Mouse (Mus musculus) B cell, adult 2 months (primary cell): ENCODE measurements around the gene Izumo2.
"Not testable (repeated sequence)": the region's sequence is repeated elsewhere in the genome, so short reads cannot be mapped to it uniquely, and the experiment has no call there.

ENCODE experiments used
- DNase-seq, 2 experiments: peaks; one replicate each; pipeline ENCODE4 v3.0.0; 2022

Gene Izumo2

DNA sequence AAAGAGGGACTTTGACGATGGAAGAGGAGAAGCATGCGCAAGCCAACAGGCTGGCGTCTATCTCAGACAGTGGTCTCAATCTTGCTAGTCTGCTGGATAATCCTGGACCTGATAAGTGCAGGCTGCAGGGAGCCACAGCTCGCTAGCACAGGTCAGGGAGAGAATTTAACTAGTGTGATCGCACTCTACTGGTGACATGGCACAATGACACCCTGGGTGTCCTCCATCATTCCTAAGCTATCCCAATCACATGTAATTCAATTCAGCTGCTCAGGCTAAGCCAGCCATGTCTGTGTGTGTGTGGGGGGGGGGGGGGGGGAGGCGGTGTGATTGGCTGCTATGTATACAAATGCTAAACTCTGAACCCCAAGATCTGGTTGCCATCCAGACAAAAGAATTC is 6.6 kb upstream of the Izumo2 start:
- peak in 1 of 2 experiments; percentile 13 for DNase-seq

DNA sequence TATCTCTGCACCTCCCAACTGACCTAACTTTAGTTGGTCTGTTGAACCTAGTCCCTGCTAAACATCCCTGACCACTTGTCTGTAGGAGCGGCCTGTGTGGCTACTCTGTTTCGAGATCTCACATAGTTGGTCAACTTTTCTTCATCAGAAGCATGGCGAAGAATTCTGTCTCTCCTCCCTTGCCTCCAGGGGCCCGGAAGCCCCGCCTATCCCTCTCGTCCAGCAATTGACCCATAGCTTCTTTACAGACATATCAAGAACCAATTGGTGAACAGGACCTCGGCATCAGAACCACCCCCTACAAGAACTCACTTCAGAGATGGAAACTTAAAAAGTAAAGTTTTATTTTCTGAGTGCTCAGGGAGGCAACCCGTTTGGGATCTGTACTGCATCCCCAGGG is 5.6 kb upstream of the Izumo2 start:
- DNase-seq, result no peak

GRCm38 (mm10) chr7:44704363-44704762 is 4.2 kb upstream of the Izumo2 start:
- DNase-seq, result peak; percentile 46 to 53

DNA sequence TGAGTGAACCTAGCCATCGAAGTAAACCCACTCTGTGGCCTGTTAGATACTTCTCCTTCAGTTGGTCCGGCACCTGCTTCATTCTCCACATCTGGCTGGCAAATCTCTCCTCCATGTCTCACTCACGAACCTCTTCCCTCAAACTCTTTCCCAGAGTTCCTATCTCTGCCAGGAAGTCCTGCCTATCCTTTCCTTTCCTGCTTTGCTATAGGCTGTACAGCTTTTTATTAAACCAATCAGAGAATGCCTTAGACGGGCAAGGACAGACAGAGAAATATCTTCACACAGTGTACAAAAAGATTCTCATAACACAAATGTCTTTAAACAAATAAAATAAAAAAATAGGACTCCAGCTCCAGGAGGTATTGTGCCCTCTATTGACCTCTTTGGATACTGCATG is 3.5 kb upstream of the Izumo2 start:
- no peak for DNase-seq

GRCm38 (mm10) chr7:44706322-44706721 is 2.2 kb upstream of the Izumo2 start:
- no peak for DNase-seq

DNA sequence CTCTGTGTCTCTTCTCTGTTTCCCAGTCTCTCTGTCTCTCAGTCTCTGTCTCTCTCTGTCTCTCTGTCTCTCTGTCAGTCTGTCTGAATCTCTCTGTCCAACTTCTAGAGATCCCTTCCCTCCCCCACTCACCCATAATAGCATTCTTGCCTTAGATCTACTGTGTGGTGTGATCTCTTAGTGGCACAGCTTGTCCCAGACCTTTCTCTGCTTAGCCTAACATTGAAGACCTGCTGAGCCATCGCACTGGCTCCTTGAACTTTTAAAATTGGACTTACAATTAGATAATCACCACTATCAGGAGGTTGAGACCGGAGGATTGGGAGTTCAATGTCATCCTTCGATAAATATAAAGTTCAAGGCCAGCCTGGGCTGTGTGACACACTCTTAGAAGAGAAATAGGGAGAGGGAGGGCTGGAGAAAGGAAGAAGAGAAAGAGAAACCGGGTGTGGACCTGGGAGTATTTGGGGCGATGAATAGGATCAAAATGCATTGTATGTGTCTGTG is 1.3 kb upstream of the Izumo2 start:
- DNase-seq, result no peak

GRCm38 (mm10) chr7:44708093-44708492 is 449 bp upstream of the Izumo2 start:
- DNase-seq, result not testable (repeated sequence)

- no peak for DNase-seq
Measured at GRCm38 (mm10) chr7:44709881-44710280, 1.3 kb downstream of the Izumo2 start.

DNA sequence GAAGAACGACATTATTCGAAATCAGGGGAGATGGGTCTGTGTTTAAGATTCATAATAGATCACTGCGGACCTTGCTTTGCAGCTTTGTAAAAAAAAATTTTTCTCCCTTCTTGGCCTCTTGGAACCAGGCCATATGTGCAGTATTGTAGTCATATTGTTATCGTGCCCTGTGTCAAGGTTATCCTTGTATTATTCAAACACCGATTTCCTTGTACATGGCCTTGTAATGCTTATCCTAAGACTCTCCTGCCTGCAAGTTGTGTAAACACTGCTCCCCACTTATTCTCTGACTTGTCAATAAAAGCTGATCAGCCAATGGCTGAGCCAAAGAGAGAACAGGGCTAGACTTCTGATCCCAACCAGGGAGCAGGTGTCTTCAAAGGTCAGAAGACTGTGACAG is 13.5 kb downstream of the Izumo2 start:
- no peak for DNase-seq

DNA sequence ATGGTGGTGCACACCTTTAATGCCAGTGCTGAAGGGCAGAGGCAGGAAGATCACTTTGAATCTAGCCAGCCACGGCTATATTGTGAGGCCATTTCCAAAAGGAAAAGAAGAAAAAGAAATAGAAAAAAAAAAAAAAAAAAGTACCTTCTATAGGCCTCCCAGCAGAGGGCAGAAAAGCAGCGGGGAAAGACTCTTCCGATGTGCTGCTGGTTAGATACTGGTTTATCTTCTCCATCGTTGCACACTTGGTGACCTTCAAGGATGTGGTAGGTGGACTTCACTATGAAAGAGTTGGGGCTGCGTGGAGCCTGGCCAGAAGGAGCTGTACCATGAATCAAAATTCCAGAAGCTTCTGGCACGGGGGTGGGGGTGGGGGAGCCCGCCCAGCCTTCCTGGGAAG is 15.8 kb downstream of the Izumo2 start:
- DNase-seq, result peak; percentile 36 to 41

- peak; percentile 52 to 53 for DNase-seq
Measured at GRCm38 (mm10) chr7:44726343-44726742, 17.8 kb downstream of the Izumo2 start.

GRCm38 (mm10) chr7:44727151-44727550 is 18.6 kb downstream of the Izumo2 start:
- no peak for DNase-seq

- no peak for DNase-seq
Measured at GRCm38 (mm10) chr7:44728082-44728975, 19.8 kb downstream of the Izumo2 start.

- no peak for DNase-seq
Measured at GRCm38 (mm10) chr7:44733723-44734122, 25.2 kb downstream of the Izumo2 start.

DNA sequence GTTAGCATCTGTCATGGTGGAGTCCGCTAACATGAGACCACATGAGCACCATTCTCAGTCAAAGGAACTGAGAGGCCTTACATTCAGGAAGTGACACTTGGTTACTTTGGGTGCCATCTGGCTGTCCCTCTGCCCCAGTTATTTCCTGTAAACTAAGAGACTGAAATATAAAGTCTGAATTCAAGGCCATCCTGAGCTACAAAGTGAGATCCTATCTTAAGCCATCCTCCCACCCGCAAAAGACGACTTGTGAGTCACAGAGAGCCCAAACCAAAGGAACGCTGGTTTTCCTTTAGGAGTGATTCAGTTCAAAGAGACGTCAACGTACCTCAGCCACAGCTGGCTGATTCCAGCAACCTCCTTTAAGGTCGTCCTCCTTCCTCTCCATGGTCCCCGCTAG is 32.8 kb downstream of the Izumo2 start:
- DNase-seq, result no peak

DNA sequence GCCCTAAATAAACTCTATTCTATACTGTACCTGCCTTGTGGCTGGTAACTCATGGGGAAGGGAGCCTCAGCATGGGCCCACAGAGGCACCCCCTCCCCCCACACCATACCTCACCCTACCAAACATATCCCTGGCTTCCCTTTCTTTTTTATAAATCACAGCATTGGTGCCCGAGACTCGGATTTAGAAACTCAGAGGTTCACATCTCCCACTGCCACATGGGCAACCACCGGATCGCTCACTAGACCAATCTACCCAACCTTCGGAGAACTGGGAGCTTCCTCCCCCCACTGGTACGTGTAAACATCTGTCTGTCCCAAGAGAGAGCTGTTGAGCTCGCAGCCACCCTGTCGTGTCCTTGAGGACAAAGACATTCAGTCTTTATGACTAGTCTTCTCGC is 35.7 kb downstream of the Izumo2 start:
- no peak for DNase-seq

DNA sequence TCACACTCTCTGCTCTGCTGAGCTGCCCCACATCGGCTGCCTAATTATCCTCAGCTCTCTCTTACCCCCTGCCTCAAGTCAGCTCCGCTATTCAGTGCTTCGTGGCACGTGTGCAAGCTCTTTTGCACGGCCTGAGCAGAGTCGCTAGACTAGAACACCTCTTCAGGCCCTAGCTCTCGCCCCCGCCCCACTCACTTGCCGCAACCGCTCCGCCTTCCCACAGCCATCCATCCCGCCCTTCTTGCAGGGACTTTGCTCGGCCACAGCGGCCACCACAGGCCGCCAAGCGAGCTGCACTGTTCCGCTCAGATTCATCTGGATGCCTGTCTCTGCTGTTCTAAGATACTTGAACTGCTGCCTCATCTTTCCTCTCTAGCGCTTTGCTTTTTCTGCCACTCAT is 36.5 kb downstream of the Izumo2 start:
- DNase-seq, result peak; percentile 82 to 83

DNA sequence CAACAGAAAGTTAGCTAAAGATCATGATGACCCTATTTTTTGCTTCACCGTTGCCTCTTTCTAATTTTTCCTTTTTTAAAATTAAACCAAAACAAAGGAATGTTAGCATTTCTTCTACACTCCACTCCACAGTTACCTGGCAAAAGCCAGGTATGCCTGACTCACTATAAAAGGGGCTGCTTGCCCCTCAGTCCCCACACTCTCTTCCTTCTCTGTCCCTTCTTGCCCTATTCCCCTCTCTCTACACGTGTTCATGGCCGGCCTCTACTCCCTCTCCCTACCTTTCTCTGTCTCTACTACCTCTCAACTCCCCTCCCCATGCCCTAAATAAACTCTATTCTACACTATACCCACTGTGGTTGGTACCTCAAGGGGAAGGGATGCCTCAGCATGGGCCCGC is 38.6 kb downstream of the Izumo2 start:
- no peak for DNase-seq

DNA sequence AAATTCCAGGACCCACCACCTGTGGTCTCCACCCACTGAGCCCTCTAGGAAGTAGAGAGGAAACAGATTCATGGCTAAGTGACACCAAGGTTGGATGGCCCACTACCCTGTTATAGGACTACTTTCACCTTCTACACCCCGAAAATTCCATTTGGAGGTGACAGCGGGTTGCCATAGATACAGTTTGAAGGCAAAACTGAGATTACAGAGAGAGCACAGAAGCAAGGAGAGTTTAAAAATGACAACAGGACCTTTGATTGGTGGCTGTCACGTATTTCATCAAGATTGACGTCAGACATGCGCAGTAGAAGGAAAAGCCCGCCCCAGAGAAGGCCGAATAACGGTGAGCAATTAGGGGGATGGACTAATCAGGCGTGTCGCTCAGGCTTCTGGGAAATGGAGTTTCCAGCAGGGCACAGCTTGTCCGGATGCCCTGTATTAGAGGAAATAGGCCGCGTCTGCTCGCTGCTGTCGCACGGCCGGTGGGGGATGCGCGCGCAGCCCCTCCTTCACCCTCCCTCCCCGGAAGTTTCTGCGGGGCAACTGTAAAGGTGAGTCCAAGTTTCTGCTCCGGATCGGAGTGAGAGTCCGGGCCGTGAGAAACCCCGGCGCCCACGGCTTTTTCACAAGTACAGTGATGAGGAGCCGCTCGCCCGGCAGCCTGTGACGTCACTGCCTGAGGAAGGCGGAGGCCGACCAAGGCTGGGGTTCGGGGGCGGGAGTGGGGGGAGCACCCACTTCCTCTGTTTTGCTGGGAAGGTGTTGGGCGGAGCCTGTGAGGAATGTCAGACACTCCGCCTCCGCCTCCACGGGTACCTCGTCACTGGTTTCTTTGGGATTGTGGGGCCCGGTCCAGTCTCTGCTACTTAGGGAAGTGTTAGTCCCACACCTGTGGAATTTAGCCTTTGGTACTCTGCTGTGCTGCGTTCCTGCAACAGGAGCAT is 39.8 kb downstream of the Izumo2 start, which contains the start of gene Vrk3:
Gene Vrk3, plus strand, starts transcription at position 313 of the 944 bp plus-strand sequence.
- peak; percentile 96 to 97 for DNase-seq

DNA sequence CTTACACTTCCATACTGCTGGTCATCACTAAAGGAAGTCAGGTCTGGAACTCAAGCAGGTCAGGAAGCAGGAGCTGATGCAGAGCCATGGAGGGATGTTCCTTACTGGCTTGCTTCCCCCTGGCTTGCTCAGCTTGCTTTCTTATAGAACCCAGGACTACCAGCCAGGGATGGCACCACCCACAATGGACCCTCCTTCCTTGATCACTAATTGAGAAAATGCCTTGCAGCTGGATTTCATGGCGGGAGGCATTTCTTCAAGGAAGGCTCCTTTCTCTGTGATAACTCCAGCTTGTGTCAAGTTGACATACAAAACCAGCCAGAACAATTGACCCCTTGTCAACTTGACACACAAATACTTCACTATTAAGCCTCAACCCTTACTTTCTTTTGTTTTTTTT is 42.4 kb downstream of the Izumo2 start, which contains the start of gene Zfp473:
Gene Zfp473, minus strand, starts transcription at position 101 of the 400 bp plus-strand sequence.
- DNase-seq, result not testable (repeated sequence)

DNA sequence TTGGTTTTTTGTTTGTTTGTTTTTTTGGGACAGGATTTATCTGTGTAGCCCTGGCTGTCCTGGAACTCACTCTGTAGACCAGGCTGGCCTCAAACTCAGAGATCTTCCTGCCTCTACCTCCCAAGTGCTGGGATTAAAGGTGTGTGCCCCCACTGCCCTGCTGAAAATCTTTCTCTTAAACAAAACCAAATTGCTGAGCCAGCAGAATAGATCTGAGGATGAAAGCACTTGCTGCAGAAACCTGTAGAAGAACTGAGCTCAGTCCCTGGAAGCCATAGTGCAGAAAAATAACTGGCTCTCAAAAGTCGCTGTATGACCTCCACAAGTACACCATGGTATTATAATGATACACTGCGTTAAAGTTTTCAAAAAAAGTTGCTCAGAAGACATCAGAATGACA is 48.6 kb downstream of the Izumo2 start:
- DNase-seq, result no peak

GRCm38 (mm10) chr7:44760366-44760765 is 51.8 kb downstream of the Izumo2 start:
- DNase-seq, result no peak

GRCm38 (mm10) chr7:44768129-44768528 is 59.6 kb downstream of the Izumo2 start:
- no peak for DNase-seq
